Mouse (Mus musculus) stomach, embryonic 14.5 days (tissue): ENCODE results near the gene Mettl16. TPM values are rescaled to one million over a fixed set of nuclear protein-coding genes. Genes with fewer than 3 reads are reported as not detected.

ENCODE experiments used
- ATAC-seq: fragments of 200-750 bp; cut with Nextera tagmentation; 2 replicates; pipeline ENCODE4 v1.8.0; 2017; ENCODE audit warnings: low read depth, moderate TSS enrichment; ENCODE audit not compliant: insufficient number of reproducible peaks, insufficient read depth, low FRiP score
- H3K27ac ChIP-seq: fragments of 300-500 bp; sonication (generic); 2 replicates; pipeline ENCODE4 v1.5.1; 2014; ENCODE audit warnings: mild to moderate bottlenecking, low read length, moderate library complexity, mixed read lengths
- H3K27me3 ChIP-seq: fragments of 300-500 bp; sonication (generic); 2 replicates; pipeline ENCODE4 v1.6.1; 2014; ENCODE audit warnings: low read length, control low read depth, mixed read lengths; ENCODE audit not compliant: control insufficient read depth, insufficient read depth
- H3K36me3 ChIP-seq: fragments of 300-500 bp; sonication (generic); 2 replicates; pipeline ENCODE4 v1.6.1; 2014; ENCODE audit warnings: mild to moderate bottlenecking, control low read depth, low read length, moderate library complexity, mixed read lengths; ENCODE audit not compliant: control insufficient read depth, insufficient read depth
- H3K4me1 ChIP-seq: fragments of 300-500 bp; sonication (generic); 2 replicates; pipeline ENCODE4 v1.6.1; 2014; ENCODE audit warnings: low read length, control low read depth, mixed read lengths; ENCODE audit not compliant: control insufficient read depth, insufficient read depth
- H3K4me2 ChIP-seq: fragments of 300-500 bp; sonication (generic); replicated peaks from 2 replicates; pipeline ENCODE4 v1.6.1; 2014; ENCODE audit warnings: low read depth, low read length, control low read depth
- H3K4me3 ChIP-seq: fragments of 300-500 bp; sonication (generic); 2 replicates; pipeline ENCODE4 v1.5.1; 2014; ENCODE audit warnings: low read depth, low read length, control low read depth
- H3K9ac ChIP-seq: fragments of 300-500 bp; sonication (generic); replicated peaks from 2 replicates; pipeline ENCODE4 v1.6.1; 2014; ENCODE audit warnings: low read depth, mild to moderate bottlenecking, control low read depth, low read length, moderate library complexity, mixed read lengths
- H3K9me3 ChIP-seq: fragments of 300-500 bp; sonication (generic); 2 replicates; pipeline ENCODE4 v1.6.1; 2016; ENCODE audit warnings: low read depth, low read length, control low read depth; ENCODE audit not compliant: control insufficient read depth
- WGBS: fragments of 180-500 bp; shearing (Covaris S2); extraction: QIAGEN DNeasy Blood & Tissue Kit; methylation state at CpG from one replicate; pipeline ENCODE4 v1.1.7; 2014; 5-methylcytosine and 5-hydroxymethylcytosine counted together
- microRNA-seq: library from miRNA; unstranded; fragments of <30 nt; microRNA quantifications from one replicate; pipeline ENCODE4, GENCODE M21; 2016
- polyA plus RNA-seq: library from polyadenylated mRNA; unstranded; fragments of >200 nt; fragmentation: Nextera tagmentation; extraction: Ambion mirVana; gene quantifications from 2 replicates; pipeline ENCODE4 v1.2.1, GENCODE M21; 2014

Mettl16 gene
- polyA plus RNA-seq, 1 experiment from 2014 or later = 33.5 TPM

DNA sequence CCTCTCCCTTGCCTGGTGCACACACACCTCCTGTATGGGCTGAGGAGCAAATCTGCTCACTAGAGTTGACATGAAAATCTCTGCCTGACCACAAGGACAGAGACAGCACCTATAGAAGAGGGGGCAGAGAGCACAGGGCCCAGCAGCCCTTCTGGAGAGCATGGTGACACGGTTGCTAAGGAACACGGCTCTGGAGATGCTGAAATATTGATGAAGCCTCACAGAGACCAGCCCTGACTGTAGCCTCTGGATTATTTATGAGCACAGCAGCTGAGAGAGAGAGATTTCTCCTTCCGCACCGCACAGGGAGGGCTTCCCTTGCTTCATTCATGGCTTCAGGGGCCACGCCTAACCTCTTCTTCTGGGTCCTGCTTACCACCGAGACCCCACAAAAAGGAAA is 99.0 kb downstream of the Mettl16 start:
- H3K27ac ChIP-seq = no peak overlapping the region
- H3K27me3 ChIP-seq = no peaks in the 10 kb centered on the region
- H3K4me3 ChIP-seq = no peak overlapping the region
- H3K4me2 ChIP-seq = no peak overlapping the region
- peaks cover 3% of the 10 kb centered on the region; the same call in 1 of the 2 replicates for H3K4me1 ChIP-seq
- H3K9me3 ChIP-seq = no peaks in the 10 kb centered on the region
- H3K36me3 ChIP-seq = no peaks in the 10 kb centered on the region; the same call in 1 of the 2 replicates
- 64% methylated on average over 6 of the region's 6 CpGs for WGBS
- ATAC-seq = no peak
- H3K9ac ChIP-seq = no peak overlapping the region

DNA sequence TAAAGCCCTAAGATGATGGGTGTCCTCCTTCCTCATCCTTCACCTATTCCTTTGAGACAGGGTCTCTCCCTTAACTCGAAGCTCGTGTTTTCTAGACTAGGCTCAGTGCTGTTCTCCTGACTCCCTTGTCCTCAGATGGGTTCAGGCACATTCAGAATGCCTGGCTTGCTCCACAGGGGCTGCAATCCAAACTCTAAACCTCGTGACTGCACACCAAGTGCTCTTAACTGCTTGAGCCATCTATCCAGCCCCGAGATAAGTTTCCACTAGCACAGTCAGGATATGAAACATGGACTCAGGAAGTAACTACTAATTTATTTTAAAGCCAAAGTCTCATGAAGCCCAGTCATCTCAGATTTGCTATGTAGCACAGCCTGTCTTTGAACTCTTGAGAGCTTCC is 99.9 kb downstream of the Mettl16 start:
- 71% methylated on average over 4 of the region's 4 CpGs for WGBS
- Histone ChIP-seq H3K4me1 (peaks cover 3% of the 10 kb centered on the region; the same call in 1 of the 2 replicates), H3K36me3 (no peaks in the 10 kb centered on the region; the same call in 1 of the 2 replicates), H3K4me3 (no peak overlapping the region), H3K9me3 (no peaks in the 10 kb centered on the region), H3K9ac (no peak overlapping the region), H3K4me2 (no peak overlapping the region), H3K27me3 (no peaks in the 10 kb centered on the region), H3K27ac (no peak overlapping the region)
- no peak for ATAC-seq

DNA sequence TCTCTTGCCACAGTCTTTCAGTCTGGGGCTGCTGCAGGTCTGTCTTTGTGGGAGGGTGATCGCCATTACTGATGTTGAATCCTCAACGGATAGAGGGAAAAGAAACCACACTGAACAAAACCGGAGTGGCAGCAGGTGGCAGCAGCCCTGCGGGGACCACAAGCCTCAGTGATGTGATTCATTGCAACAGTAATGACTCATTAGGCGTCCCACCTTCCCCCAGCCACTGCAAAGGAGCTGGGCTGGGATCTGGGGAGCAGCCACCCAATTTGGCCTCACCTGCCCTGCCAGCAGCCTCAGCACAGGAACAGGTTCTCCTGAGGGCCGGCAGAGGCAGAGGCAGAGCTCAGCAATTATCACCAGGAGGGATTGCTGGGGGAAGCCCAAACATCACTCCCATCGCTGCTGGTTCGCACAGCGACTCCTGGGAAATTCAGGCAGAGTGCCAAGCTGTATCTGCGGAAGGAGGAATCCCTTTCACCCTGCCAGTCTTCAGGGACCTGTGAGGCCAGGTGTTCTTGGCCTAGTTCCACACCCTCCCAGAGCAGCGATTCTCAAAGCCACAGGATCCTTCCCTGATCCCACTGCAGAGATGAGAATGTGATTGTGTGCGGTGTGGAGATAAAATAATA is 100.5 kb downstream of the Mettl16 start:
- no peak overlapping the region for H3K4me2 ChIP-seq
- ATAC-seq = peak; percentile 50; the same call in 1 of the 2 replicates
- H3K4me3 ChIP-seq = no peak overlapping the region
- no peaks in the 10 kb centered on the region for H3K27me3 ChIP-seq
- 28% methylated on average over 12 of the region's 12 CpGs for WGBS
- H3K9me3 ChIP-seq = no peaks in the 10 kb centered on the region
- no peaks in the 10 kb centered on the region; the same call in 1 of the 2 replicates for H3K36me3 ChIP-seq
- no peak overlapping the region for H3K9ac ChIP-seq
- peaks cover 3% of the 10 kb centered on the region for H3K4me1 ChIP-seq
- no peak overlapping the region for H3K27ac ChIP-seq

DNA sequence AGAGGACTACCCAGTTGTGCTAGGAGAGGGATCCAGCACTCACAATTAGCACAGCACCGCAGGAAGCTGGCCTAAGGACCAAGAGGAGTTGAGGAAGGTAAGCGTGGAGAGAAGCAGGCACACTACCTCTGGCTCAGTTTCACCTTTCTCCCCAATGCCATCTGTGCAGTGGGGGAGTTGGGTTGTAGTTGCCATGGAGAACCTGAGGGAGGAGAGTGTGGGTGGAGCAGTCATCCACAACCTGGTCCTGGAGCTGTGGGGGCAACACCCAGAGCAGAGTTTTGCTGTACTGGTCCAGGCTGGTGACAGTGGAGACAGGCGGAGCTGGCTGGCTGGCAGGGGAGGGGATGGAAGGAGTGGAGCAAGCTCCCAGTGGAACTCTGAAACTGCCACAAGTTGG is 104.0 kb downstream of the Mettl16 start:
- peaks cover 10% of the 10 kb centered on the region for H3K4me1 ChIP-seq
- no peak for ATAC-seq

DNA sequence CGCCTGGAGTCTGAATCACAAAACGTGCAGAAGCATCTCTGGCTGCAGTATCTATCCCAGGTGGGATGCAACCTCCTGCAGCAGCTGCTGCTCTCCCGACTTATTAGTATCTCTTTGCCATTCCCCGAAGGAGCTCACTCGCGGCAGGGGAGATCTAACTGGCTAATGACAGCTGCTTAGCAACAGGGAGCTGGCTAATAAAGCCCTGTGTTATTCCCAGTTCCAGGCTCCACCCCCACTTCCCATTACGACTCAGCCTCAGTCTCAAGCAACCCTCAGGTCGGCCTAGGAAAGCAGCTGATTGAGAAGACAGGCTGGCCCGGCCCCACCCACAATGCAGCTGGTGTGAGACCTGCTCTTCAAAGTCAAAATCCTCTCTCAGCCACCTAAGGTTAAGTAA is 106.2 kb downstream of the Mettl16 start:
- H3K9ac ChIP-seq = no peak overlapping the region
- no peaks in the 10 kb centered on the region for H3K27me3 ChIP-seq
- peak; percentile 65; the same call in 1 of the 2 replicates for ATAC-seq
- H3K36me3 ChIP-seq = no peaks in the 10 kb centered on the region
- 3% methylated on average over 9 of the region's 9 CpGs for WGBS
- peaks cover 7% of the 10 kb centered on the region; the same call in 1 of the 2 replicates for H3K4me1 ChIP-seq
- H3K9me3 ChIP-seq = no peaks in the 10 kb centered on the region
- no peak overlapping the region for H3K4me3 ChIP-seq
- no peak overlapping the region for H3K27ac ChIP-seq
- H3K4me2 ChIP-seq = peak overlapping the region; percentile 39

More for the DNA sequence above, 104.0 kb downstream of the Mettl16 start:
- Histone ChIP-seq H3K9ac (no peak overlapping the region), H3K4me2 (no peak overlapping the region), H3K9me3 (no peaks in the 10 kb centered on the region), H3K4me3 (no peak overlapping the region), H3K36me3 (no peaks in the 10 kb centered on the region), H3K27ac (no peak overlapping the region), H3K27me3 (no peaks in the 10 kb centered on the region)
- 54% methylated on average over 3 of the region's 3 CpGs for WGBS

Small RNAs within 50 kb of the gene (microRNA-seq; reads per million reads assigned to microRNA genes)
- not detected for gene Mir6926

Other genes starting within 250 kb of the Mettl16 start
- 5.6 and 6.6 TPM in 2 replicates for gene Rap1gap2, start 159.9 kb upstream of the Mettl16 start, polyA plus RNA-seq
- 0.61 and 0.86 TPM in 2 replicates for gene Ccdc92b, start 151.2 kb upstream of the Mettl16 start, polyA plus RNA-seq
- gene Cluh, start 121.3 kb upstream of the Mettl16 start, polyA plus RNA-seq = 24.0 and 24.4 TPM in 2 replicates
- 77.2 and 77.7 TPM in 2 replicates for gene Pafah1b1, start 46.2 kb upstream of the Mettl16 start, polyA plus RNA-seq
- gene Mnt, start 60.1 kb downstream of the Mettl16 start, polyA plus RNA-seq = 4.3 and 5.3 TPM in 2 replicates
- 6.9 and 8.7 TPM in 2 replicates for gene Sgsm2, start 126.2 kb downstream of the Mettl16 start, polyA plus RNA-seq
- gene Tsr1, start 127.2 kb downstream of the Mettl16 start, polyA plus RNA-seq = 50.5 and 56.6 TPM in 2 replicates
- 18.7 and 19.9 TPM in 2 replicates for gene Smg6, start 155.0 kb downstream of the Mettl16 start, polyA plus RNA-seq
- 20.2 and 23.8 TPM in 2 replicates for gene Srr, start 155.1 kb downstream of the Mettl16 start, polyA plus RNA-seq